Mouse (Mus musculus): Measurements from ENCODE around the gene Tmem266. TPM values are rescaled to one million over a fixed set of nuclear protein-coding genes. Genes with fewer than 3 reads are reported as not detected.
A peak's percentile ranks its signal among the peaks of the same experiment; 100 is the strongest.

The Tmem266 gene
- polyA plus RNA-seq, 1 experiment from 2014 or later: not detected

- Histone ChIP-seq H3K4me1 (ENCODE audit: control insufficient read depth in 2 of 2, insufficient read depth in 2 of 2, low read length in 2 of 2) (peaks cover 3 to 5% of the 10 kb centered on the region in 2 experiments; a peak in 2 of 4 replicates), H3K4me2 (ENCODE audit: low read length) (peak overlapping the region; percentile 22; the same call in 1 of the 2 replicates), H3K27me3 (ENCODE audit: control insufficient read depth, insufficient read depth, low read length) (peaks cover 32% of the 10 kb centered on the region), H3K36me3 (ENCODE audit: control insufficient read depth, insufficient read depth, low read length) (no peaks in the 10 kb centered on the region), H3K9me3 (ENCODE audit: control insufficient read depth, low read length) (no peaks in the 10 kb centered on the region), H3K9ac (ENCODE audit: low read length) (no peak overlapping the region), H3K27ac (replicated peaks in 1 of 2; ENCODE audit: control insufficient read depth in 1 of 2, insufficient read depth in 1 of 2, low read depth in 2 of 2, low read length in 2 of 2) (no peak overlapping the region), H3K4me3 (ENCODE audit: control insufficient read depth in 1 of 2, insufficient read depth in 1 of 2, low read depth in 1 of 2, low read length in 2 of 2) (no peak overlapping the region)
- 30% methylated on average over 7 of the region's 7 CpGs for WGBS
- ATAC-seq (ENCODE audit: insufficient number of reproducible peaks, insufficient read depth, low FRiP score, low read depth): no peak
Measured at GRCm38 (mm10) chr9:55332949-55333348, 6.2 kb downstream of the Tmem266 start.

- no peaks in the 10 kb centered on the region for H3K36me3 ChIP-seq (ENCODE audit: control insufficient read depth, insufficient read depth, low read length)
- ATAC-seq (ENCODE audit: insufficient number of reproducible peaks, insufficient read depth, low FRiP score, low read depth): no peak
- WGBS: 73% methylated on average over 7 of the region's 7 CpGs
Measured at GRCm38 (mm10) chr9:55344165-55344564, 17.5 kb downstream of the Tmem266 start.

GRCm38 (mm10) chr9:55345332-55345731, 18.6 kb downstream of the Tmem266 start:
- no peak for ATAC-seq (ENCODE audit: insufficient number of reproducible peaks, insufficient read depth, low FRiP score, low read depth)
- H3K9me3 ChIP-seq (ENCODE audit: control insufficient read depth, low read length): no peaks in the 10 kb centered on the region
- H3K9ac ChIP-seq (ENCODE audit: low read length): no peak overlapping the region
- H3K36me3 ChIP-seq (ENCODE audit: control insufficient read depth, insufficient read depth, low read length): no peaks in the 10 kb centered on the region
- no peak overlapping the region for H3K4me2 ChIP-seq (ENCODE audit: low read length)
- no peak overlapping the region for H3K4me3 ChIP-seq (ENCODE audit: control insufficient read depth in 1 of 2, insufficient read depth in 1 of 2, low read depth in 1 of 2, low read length in 2 of 2)
- no peaks in the 10 kb centered on the region for H3K4me1 ChIP-seq (ENCODE audit: control insufficient read depth in 2 of 2, insufficient read depth in 2 of 2, low read length in 2 of 2)
- 84% methylated on average over 7 of the region's 7 CpGs for WGBS
- no peaks in the 10 kb centered on the region for H3K27me3 ChIP-seq (ENCODE audit: control insufficient read depth, insufficient read depth, low read length)
- no peak overlapping the region for H3K27ac ChIP-seq (replicated peaks in 1 of 2; ENCODE audit: control insufficient read depth in 1 of 2, insufficient read depth in 1 of 2, low read depth in 2 of 2, low read length in 2 of 2)

More at GRCm38 (mm10) chr9:55344165-55344564, 17.5 kb downstream of the Tmem266 start:
- Histone ChIP-seq H3K9me3 (ENCODE audit: control insufficient read depth, low read length) (no peaks in the 10 kb centered on the region), H3K27ac (replicated peaks in 1 of 2; ENCODE audit: control insufficient read depth in 1 of 2, insufficient read depth in 1 of 2, low read depth in 2 of 2, low read length in 2 of 2) (no peak overlapping the region), H3K9ac (ENCODE audit: low read length) (no peak overlapping the region), H3K4me2 (ENCODE audit: low read length) (no peak overlapping the region), H3K4me1 (ENCODE audit: control insufficient read depth in 2 of 2, insufficient read depth in 2 of 2, low read length in 2 of 2) (no peaks in the 10 kb centered on the region), H3K4me3 (ENCODE audit: control insufficient read depth in 1 of 2, insufficient read depth in 1 of 2, low read depth in 1 of 2, low read length in 2 of 2) (no peak overlapping the region), H3K27me3 (ENCODE audit: control insufficient read depth, insufficient read depth, low read length) (no peaks in the 10 kb centered on the region)

- 72% methylated on average over 3 of the region's 3 CpGs for WGBS
- Histone ChIP-seq H3K4me3 (ENCODE audit: control insufficient read depth in 1 of 2, insufficient read depth in 1 of 2, low read depth in 1 of 2, low read length in 2 of 2) (no peak overlapping the region), H3K9ac (ENCODE audit: low read length) (no peak overlapping the region), H3K36me3 (ENCODE audit: control insufficient read depth, insufficient read depth, low read length) (no peaks in the 10 kb centered on the region), H3K9me3 (ENCODE audit: control insufficient read depth, low read length) (no peaks in the 10 kb centered on the region), H3K4me1 (ENCODE audit: control insufficient read depth in 2 of 2, insufficient read depth in 2 of 2, low read length in 2 of 2) (no peaks in the 10 kb centered on the region), H3K27ac (replicated peaks in 1 of 2; ENCODE audit: control insufficient read depth in 1 of 2, insufficient read depth in 1 of 2, low read depth in 2 of 2, low read length in 2 of 2) (no peak overlapping the region), H3K27me3 (ENCODE audit: control insufficient read depth, insufficient read depth, low read length) (no peaks in the 10 kb centered on the region), H3K4me2 (ENCODE audit: low read length) (no peak overlapping the region)
- no peak for ATAC-seq (ENCODE audit: insufficient number of reproducible peaks, insufficient read depth, low FRiP score, low read depth)
Measured at GRCm38 (mm10) chr9:55348664-55349063, 22.0 kb downstream of the Tmem266 start.

GRCm38 (mm10) chr9:55354686-55355085, 28.0 kb downstream of the Tmem266 start:
- Histone ChIP-seq H3K27ac (replicated peaks in 1 of 2; ENCODE audit: control insufficient read depth in 1 of 2, insufficient read depth in 1 of 2, low read depth in 2 of 2, low read length in 2 of 2) (no peak overlapping the region), H3K4me3 (ENCODE audit: control insufficient read depth in 1 of 2, insufficient read depth in 1 of 2, low read depth in 1 of 2, low read length in 2 of 2) (no peak overlapping the region), H3K4me2 (ENCODE audit: low read length) (no peak overlapping the region), H3K9ac (ENCODE audit: low read length) (no peak overlapping the region), H3K27me3 (ENCODE audit: control insufficient read depth, insufficient read depth, low read length) (no peaks in the 10 kb centered on the region), H3K36me3 (ENCODE audit: control insufficient read depth, insufficient read depth, low read length) (no peaks in the 10 kb centered on the region), H3K9me3 (ENCODE audit: control insufficient read depth, low read length) (no peaks in the 10 kb centered on the region), H3K4me1 (ENCODE audit: control insufficient read depth in 2 of 2, insufficient read depth in 2 of 2, low read length in 2 of 2) (no peaks in the 10 kb centered on the region)
- 60% methylated on average over 3 of the region's 3 CpGs for WGBS
- ATAC-seq (ENCODE audit: insufficient number of reproducible peaks, insufficient read depth, low FRiP score, low read depth): no peak

- Histone ChIP-seq H3K36me3 (ENCODE audit: control insufficient read depth, insufficient read depth, low read length) (no peaks in the 10 kb centered on the region), H3K9me3 (ENCODE audit: control insufficient read depth, low read length) (no peaks in the 10 kb centered on the region), H3K4me1 (ENCODE audit: control insufficient read depth in 2 of 2, insufficient read depth in 2 of 2, low read length in 2 of 2) (no peaks in the 10 kb centered on the region), H3K4me3 (ENCODE audit: control insufficient read depth in 1 of 2, insufficient read depth in 1 of 2, low read depth in 1 of 2, low read length in 2 of 2) (no peak overlapping the region), H3K27me3 (ENCODE audit: control insufficient read depth, insufficient read depth, low read length) (no peaks in the 10 kb centered on the region), H3K9ac (ENCODE audit: low read length) (no peak overlapping the region), H3K27ac (replicated peaks in 1 of 2; ENCODE audit: control insufficient read depth in 1 of 2, insufficient read depth in 1 of 2, low read depth in 2 of 2, low read length in 2 of 2) (no peak overlapping the region), H3K4me2 (ENCODE audit: low read length) (no peak overlapping the region)
- whole genome bisulfite sequencing: 72% methylated on average over 8 of the region's 8 CpGs
- no peak for ATAC-seq (ENCODE audit: insufficient number of reproducible peaks, insufficient read depth, low FRiP score, low read depth)
Measured at GRCm38 (mm10) chr9:55355270-55355834, 28.6 kb downstream of the Tmem266 start.

GRCm38 (mm10) chr9:55357164-55357563, 30.5 kb downstream of the Tmem266 start:
- Histone ChIP-seq H3K36me3 (ENCODE audit: control insufficient read depth, insufficient read depth, low read length) (no peaks in the 10 kb centered on the region), H3K4me2 (ENCODE audit: low read length) (no peak overlapping the region), H3K9me3 (ENCODE audit: control insufficient read depth, low read length) (no peaks in the 10 kb centered on the region), H3K4me3 (ENCODE audit: control insufficient read depth in 1 of 2, insufficient read depth in 1 of 2, low read depth in 1 of 2, low read length in 2 of 2) (no peak overlapping the region), H3K4me1 (ENCODE audit: control insufficient read depth in 2 of 2, insufficient read depth in 2 of 2, low read length in 2 of 2) (no peaks in the 10 kb centered on the region), H3K27ac (replicated peaks in 1 of 2; ENCODE audit: control insufficient read depth in 1 of 2, insufficient read depth in 1 of 2, low read depth in 2 of 2, low read length in 2 of 2) (no peak overlapping the region), H3K27me3 (ENCODE audit: control insufficient read depth, insufficient read depth, low read length) (no peaks in the 10 kb centered on the region), H3K9ac (ENCODE audit: low read length) (no peak overlapping the region)
- 79% methylated on average over 1 of the region's 1 CpGs for WGBS
- no peak for ATAC-seq (ENCODE audit: insufficient number of reproducible peaks, insufficient read depth, low FRiP score, low read depth)

- ATAC-seq (ENCODE audit: insufficient number of reproducible peaks, insufficient read depth, low FRiP score, low read depth): no peak
- H3K4me1 ChIP-seq (ENCODE audit: control insufficient read depth in 2 of 2, insufficient read depth in 2 of 2, low read length in 2 of 2): no peaks in the 10 kb centered on the region
- no peak overlapping the region for H3K4me3 ChIP-seq (ENCODE audit: control insufficient read depth in 1 of 2, insufficient read depth in 1 of 2, low read depth in 1 of 2, low read length in 2 of 2)
- 77% methylated on average over 3 of the region's 3 CpGs for WGBS
- H3K9ac ChIP-seq (ENCODE audit: low read length): no peak overlapping the region
- H3K27ac ChIP-seq (replicated peaks in 1 of 2; ENCODE audit: control insufficient read depth in 1 of 2, insufficient read depth in 1 of 2, low read depth in 2 of 2, low read length in 2 of 2): no peak overlapping the region
- H3K9me3 ChIP-seq (ENCODE audit: control insufficient read depth, low read length): no peaks in the 10 kb centered on the region
- no peaks in the 10 kb centered on the region for H3K36me3 ChIP-seq (ENCODE audit: control insufficient read depth, insufficient read depth, low read length)
- H3K4me2 ChIP-seq (ENCODE audit: low read length): no peak overlapping the region
- H3K27me3 ChIP-seq (ENCODE audit: control insufficient read depth, insufficient read depth, low read length): no peaks in the 10 kb centered on the region
Measured at GRCm38 (mm10) chr9:55360372-55360771, 33.7 kb downstream of the Tmem266 start.

All from heart, embryonic 14.5 days (tissue).